Mouse (Mus musculus) frontal cortex, postnatal 14 days (tissue): Measurements from ENCODE around the gene Sdr42e1.

Experiments
- DNase-seq, 2 experiments: peaks; one replicate each; pipeline ENCODE4 v3.0.0; 2022; ENCODE audit warnings: low spot score in 2 of 2

Sdr42e1 gene

GRCm38 (mm10) chr8:117673430-117673830 lies at the start of gene Sdr42e1:
TSS of gene Sdr42e1 (minus strand) at chr8:117673689.
- peak; percentile 13 to 15 for DNase-seq

DNA sequence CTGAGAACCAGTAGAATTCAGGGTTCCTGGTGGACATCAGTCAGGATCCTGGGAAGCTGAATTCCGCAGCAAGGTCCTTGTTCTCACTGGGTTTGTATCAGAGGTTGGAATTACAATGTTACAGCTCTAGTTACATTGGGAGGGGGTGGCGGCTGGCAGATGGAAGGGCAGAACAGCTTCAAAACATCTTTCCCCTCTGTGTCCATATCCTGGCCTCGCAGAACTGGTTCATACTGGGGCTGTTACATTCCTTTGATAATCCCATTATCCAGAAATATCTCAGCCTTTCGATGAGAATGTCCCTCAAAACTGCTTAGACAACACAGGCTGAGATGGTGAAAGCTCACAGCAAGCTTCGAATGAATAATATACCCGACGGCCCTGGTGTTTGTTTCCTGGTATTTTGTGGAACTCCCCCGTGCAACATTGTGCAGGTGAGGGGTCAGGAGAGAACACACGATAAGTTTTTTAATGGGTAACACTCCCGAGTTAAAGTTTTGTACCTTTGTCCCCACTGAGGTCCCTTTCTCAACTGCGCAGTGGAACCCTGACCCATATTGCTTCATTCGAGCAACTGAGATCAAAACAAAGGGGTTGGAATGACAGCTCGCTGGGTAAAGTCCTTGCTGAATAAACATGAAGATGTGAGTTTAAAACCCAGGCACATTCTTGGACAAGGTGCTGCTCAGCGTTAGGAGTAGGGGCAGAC lies 44.8 kb upstream of the Sdr42e1 start:
- DNase-seq, result no peak

- no peak for DNase-seq
These were observed 42.4 kb upstream of the Sdr42e1 start for GRCm38 (mm10) chr8:117715896-117716295.

DNA sequence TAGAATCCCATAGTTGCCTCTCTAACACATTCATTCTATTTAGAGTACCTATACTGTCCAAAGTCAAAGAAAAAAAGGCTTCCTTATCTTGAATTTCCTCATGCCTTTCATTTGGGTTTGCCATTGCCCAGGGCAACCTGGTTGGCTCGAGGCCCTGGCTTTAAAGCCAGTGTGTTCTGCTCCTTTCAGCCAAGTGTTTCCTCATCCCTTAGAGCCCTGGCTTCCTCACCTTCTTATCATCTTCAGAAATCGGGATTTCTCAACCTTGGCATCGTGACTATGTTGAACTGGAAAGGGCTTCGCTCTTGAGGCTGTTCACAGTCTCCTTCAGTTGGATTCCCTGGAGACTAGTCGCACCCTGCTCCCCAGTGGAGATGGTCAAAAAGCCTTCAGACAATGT lies 41.1 kb upstream of the Sdr42e1 start:
- no peak for DNase-seq

GRCm38 (mm10) chr8:117712226-117712625 lies 38.7 kb upstream of the Sdr42e1 start:
- no peak for DNase-seq

- DNase-seq, result no peak
These were observed 32.7 kb upstream of the Sdr42e1 start for GRCm38 (mm10) chr8:117706141-117706540.

- DNase-seq, result no peak
These were observed 29.2 kb upstream of the Sdr42e1 start for GRCm38 (mm10) chr8:117702701-117703100.

- DNase-seq, result no peak
These were observed 28.4 kb upstream of the Sdr42e1 start, which contains the start of gene Hsd17b2 for GRCm38 (mm10) chr8:117701859-117702258. TSS of gene Hsd17b2 (plus strand) at chr8:117701904.

DNA sequence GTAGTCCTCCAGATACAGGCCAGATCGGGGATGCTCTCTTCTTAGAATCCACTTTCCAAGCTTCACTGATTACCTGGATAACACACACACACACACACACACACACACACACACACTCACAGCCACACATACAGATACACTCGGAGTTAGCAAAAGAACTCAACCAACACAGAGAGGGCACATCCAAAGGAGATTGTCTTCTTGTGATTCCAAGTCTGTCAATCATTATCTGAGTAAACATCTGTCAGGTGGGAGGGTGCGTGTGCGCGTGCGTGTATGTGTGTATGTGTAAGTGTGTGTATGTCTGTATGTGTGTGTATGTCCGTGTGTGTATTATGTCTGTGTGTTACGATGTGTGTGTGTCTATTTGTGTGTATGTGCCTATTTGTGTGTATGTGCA lies 27.8 kb upstream of the Sdr42e1 start:
- DNase-seq, result no peak

DNA sequence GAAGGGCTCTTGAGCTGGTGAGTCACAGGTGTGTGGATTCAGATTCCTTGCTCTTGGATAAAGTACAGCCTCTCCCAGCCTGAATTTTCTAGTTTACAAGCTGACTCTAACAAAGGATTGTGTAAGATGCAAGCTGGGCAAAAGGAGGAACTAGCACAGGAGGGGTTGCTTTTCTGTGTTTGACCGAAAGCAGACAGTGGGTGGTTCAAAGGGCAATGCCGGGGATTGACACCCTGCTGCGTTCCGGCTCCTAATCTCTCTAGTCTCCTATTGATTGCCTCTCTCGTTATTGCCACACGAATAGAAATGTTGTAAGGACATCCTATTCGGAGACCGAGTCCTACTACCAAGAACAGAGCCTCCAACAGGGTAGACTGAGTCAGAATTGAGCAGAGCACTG lies 27.2 kb upstream of the Sdr42e1 start:
- DNase-seq, result no peak

DNA sequence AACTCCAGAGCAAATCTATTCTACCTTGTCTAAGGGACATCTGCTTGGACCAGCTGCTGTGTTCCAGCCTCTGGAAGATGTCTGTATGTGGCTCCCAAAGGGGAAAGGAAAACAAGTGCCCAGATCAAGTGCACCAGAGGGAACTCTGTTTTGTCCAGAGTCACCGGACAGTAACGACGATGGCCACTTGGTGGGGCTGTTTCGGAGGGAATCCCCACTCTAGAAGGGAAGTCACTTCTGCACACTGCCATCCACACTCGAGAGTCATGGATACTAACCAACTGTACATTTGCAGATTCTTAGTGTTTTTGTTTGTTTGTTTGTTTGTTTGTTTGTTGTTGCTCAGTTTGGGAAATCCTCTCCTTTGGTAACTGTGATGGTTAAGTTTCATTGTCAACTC lies 23.8 kb upstream of the Sdr42e1 start:
- peak in 1 of 2 experiments; percentile 19 for DNase-seq

GRCm38 (mm10) chr8:117695636-117696035 lies 22.1 kb upstream of the Sdr42e1 start:
- DNase-seq, result no peak

GRCm38 (mm10) chr8:117692131-117692530 lies 18.6 kb upstream of the Sdr42e1 start:
- DNase-seq, result no peak

- DNase-seq, result no peak
These were observed 14.4 kb upstream of the Sdr42e1 start for GRCm38 (mm10) chr8:117687890-117688289.

GRCm38 (mm10) chr8:117684504-117684903 lies 11.0 kb upstream of the Sdr42e1 start:
- DNase-seq, result no peak

- DNase-seq, result no peak
These were observed 10.5 kb upstream of the Sdr42e1 start for GRCm38 (mm10) chr8:117683925-117684472.

GRCm38 (mm10) chr8:117678650-117679049 lies 5.2 kb upstream of the Sdr42e1 start:
- no peak for DNase-seq

DNA sequence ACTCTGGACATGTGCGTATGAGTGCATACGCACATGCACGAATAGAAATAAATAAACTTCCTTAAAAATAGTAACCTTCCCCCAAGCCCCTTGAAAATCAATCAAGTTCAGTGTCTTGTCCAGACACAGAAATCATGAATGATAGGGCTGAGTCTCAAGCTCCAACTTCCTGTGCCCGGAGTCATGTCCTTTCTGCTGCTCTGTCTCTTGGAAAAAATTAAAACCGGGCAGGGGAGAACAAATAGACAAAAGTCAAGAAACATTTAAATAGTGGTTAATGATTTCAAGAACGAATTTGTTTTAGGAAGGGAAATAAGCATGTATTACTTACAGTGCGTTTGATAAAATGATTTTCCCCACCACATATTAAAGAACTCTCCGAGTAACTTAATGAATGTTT lies 3.5 kb upstream of the Sdr42e1 start:
- no peak for DNase-seq

GRCm38 (mm10) chr8:117676460-117676859 lies 3.0 kb upstream of the Sdr42e1 start:
- DNase-seq, result no peak

DNA sequence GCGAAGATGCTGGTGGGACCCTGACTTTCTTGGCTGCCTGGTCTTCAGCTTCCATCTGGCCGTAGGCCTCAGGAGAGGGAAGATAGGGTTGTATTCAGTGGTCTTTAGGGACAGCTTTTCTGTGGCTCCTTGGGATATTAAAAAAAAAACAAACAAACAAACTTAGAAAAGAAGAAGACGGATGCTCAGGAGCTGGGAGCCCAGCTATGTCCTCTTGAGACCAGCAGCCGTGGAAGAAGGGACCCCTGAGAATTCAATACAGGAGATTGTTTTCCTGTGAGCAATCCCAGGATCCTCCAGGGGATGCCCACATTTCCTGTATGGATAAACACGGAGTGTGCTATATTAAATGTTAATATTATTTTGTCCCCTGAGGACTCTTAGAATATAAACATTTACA lies 1.7 kb upstream of the Sdr42e1 start:
- DNase-seq, result no peak

DNA sequence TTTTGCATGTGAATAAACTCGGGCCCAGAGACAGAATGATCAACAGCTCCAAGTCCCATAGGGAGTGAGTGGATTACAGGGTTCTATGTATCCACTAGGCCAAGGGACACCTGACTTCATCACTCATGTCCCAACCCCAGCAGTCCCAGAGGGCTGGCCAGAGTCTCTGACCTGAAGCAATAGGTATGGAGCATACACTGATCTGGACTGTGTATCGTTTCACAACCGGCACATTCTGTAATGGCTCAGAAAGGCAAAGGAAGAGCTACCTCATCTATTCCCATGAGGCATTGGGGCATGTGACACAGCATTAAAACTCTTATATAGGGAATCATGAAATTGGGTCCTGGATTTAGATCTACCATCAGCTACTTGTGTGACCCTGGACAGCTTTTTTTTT lies 931 bp downstream of the Sdr42e1 start:
- no peak for DNase-seq

DNA sequence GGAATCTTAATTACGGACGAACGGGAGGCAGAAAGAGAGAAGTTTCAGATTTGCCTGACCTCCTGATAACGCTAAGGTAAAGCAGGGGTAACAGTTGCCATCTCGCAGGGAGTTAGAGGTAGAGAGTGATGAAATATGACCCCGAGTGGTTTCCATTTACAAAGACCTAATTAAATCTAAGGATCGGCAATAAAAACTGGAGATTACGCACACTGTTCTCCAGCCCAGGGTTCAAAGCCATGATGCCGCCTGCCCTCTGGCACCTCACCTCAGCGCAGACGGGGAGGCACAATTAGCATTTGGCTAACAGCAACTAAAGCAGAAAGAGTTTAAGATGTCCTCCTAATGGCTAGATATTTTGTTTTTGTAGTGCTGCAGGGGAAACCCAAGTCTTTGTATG lies 3.0 kb downstream of the Sdr42e1 start:
- DNase-seq, result no peak

- no peak for DNase-seq
These were observed 6.0 kb downstream of the Sdr42e1 start for GRCm38 (mm10) chr8:117667349-117668124.
